Mouse (Mus musculus) small intestine, adult 10 weeks (tissue): ENCODE data around the gene Hbb-bt. TPM values are rescaled to one million over a fixed set of nuclear protein-coding genes. Genes with fewer than 3 reads are reported as not detected.

Experiments used
- polyA plus RNA-seq: library from polyadenylated mRNA; stranded (reverse); fragments of 350-450 nt; fragmentation: Illumina TruSeq; extraction: RNeasy Lipid Tissue Mini Kit (QIAGEN cat#74804); gene quantifications from one replicate; pipeline ENCODE4 v1.2.3, GENCODE M21; 2014; ENCODE audit warnings: low replicate concordance

The Hbb-bt gene
- polyA plus RNA-seq, result 1.4 TPM

DNA sequence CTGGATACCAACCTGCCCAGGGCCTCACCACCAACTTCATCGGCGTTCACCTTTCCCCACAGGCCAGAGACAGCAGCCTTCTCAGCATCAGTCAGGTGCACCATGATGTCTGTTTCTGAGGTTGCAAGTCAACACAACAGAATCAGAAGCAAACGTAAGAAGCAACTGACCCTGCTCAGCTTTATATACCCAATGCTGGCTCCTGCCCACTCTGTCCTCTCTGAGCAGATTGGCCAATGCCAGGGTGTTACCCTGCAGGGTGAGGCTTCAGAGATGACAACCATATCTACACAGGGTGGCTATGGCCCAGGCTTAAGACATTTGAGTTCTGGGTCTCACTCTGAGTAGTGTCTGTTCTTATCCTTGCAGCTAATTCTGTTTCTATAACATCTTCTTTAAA lies at the start of gene Hbb-bt:
Gene Hbb-bt, minus strand, starts transcription at position 231 of the 400 bp plus-strand sequence.

DNA sequence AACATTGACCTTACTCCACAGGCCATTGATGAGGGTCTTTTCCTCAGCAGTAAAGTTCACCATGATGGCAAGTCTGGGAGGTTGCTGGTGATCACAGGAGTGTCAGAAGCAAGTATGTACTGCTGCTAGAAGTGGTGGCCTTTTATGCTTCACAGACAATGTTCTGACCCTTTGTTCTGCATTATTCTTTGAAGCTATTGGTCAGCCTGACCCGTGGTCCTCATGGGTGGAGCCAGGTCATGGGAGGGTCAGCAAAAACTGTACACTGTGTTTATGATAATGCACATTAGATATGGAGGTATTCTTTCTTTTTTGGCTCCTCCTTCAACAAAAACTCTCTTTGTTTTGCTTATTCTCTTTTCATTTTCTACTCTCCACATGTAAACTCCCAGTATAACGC lies 39.3 kb upstream of the Hbb-bt start, which contains the start of gene Hbb-y:
Gene Hbb-y, minus strand, starts transcription at position 127 of the 400 bp plus-strand sequence.

DNA sequence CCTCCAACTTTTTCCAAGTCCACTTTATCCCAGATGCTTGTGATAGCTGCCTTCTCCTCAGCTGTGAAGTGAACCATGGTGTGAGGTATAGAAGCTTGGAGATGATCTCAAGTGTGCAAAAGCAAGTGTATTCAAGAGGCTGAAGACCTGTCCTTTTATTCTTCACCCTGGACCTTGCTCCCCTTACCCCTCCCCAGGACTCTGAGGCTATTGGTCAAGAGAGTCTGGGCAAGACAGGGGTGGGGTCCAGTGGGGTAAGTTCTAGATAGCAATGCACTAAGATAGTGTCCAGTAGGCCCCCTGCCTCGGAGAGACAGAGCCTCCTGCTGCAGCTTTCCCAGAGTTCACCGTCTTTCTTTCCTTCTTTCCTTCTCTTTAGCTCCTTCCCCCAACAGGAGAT lies 29.2 kb upstream of the Hbb-bt start, which contains the start of gene Hbb-bh1:
Gene Hbb-bh1, minus strand, starts transcription at position 131 of the 400 bp plus-strand sequence.

DNA sequence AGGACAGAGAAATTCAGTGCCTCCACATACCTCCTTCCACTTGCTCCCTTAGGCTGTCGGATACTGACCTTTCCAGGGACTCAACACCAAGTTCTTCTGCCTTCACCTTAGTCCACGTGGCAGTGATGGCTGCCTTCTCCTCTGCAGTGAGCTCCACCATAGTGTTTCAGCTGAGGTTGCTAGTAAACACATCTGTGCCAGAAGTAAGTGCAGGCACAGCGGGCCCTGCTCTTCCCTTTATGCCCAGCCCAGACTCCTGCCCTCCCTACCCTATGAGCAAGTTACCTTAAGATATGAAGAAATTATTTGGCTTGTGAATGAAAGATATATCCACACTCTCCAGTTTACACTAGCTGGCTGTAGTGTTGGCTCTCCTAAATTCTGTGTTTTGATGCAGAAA lies 26.5 kb upstream of the Hbb-bt start, which contains the start of gene Hbb-bh2:
Gene Hbb-bh2, minus strand, starts transcription at position 253 of the 400 bp plus-strand sequence.

DNA sequence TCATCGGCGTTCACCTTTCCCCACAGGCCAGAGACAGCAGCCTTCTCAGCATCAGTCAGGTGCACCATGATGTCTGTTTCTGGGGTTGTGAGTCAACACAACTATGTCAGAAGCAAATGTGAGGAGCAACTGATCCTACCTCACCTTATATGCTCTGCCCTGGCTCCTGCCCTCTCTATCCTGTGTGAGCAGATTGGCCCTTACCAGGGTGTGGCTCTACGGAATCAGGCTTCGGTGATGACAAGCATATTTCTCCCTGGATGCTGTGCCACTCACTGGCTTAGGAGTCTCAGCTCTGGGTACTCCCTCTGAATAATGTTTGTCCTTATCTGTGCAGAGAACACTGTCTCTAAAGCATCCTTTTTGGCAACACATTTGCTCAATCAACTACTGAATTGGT lies 14.0 kb upstream of the Hbb-bt start, which contains the start of gene Hbb-bs:
Gene Hbb-bs, minus strand, starts transcription at position 289 of the 400 bp plus-strand sequence.

DNA sequence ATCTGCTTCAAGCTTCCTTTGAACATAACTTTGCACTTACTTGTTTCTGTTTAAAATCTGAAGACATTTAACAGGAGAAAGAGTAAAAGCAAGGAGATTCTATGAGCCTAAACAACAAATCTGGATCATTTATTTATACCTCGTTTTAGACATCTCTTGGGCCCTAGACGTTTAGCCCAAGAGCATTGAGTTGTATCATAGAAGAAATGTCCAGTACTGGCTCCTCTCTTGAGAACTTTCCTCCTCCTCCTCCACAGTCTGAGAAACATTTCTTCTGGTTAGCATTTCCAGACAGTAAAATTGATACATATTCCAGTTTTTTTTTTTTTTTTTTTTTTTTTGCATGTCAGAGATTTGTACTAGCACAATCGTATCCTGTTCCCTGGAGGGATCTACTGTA lies 22.1 kb downstream of the Hbb-bt start, which contains the start of gene Olfr67:
Gene Olfr67, minus strand, starts transcription at position 101 of the 400 bp plus-strand sequence.

DNA sequence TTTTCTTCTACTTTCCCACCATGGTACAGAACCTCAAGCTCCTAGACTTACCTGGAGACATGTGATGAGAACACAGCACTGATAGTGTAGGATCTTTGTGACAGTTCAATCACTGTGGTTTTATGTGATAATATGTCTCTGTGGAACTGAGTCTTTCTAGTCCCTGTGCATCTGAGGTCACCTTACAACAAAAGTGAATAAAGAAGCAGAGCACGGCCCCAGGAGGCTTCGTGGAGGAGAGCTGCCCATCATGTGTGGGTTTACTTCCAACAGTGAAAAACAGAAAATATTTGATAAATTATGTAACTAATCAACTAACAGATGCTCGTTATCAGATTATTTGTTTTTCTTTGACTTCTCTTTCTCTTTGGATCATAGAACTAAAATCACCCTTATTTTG lies 34.2 kb downstream of the Hbb-bt start, which contains the start of gene Olfr68:
Gene Olfr68, minus strand, starts transcription at position 101 of the 400 bp plus-strand sequence.

DNA sequence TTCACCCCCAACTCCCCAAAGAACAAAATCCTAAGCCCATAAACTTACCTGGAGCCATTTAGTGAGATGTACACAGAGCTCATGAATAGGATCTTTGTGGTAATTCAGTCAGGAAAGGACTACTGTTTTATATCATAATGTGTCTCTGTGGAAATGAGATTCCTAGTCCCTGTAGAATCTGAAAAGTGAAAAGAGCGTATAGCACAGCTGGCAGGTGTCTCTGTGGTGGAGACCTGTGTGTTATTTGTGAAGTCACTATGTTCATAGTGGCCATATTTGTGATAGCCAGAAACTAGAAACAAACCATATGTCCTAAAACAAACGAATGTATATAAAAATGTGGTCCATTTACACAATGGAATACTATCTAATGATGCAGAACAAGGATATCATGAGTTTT lies 42.3 kb downstream of the Hbb-bt start, which contains the start of gene Olfr69:
Gene Olfr69, minus strand, starts transcription at position 101 of the 400 bp plus-strand sequence.

Other genes with a start within 250 kb of the Hbb-bt start
- not detected for gene Olfr616, start 244.9 kb downstream of the Hbb-bt start, polyA plus RNA-seq
- not detected for gene Olfr617, start 240.9 kb downstream of the Hbb-bt start, polyA plus RNA-seq
- not detected for gene Olfr618, start 223.9 kb downstream of the Hbb-bt start, polyA plus RNA-seq
- not detected for gene Olfr619, start 213.4 kb downstream of the Hbb-bt start, polyA plus RNA-seq
- not detected for gene Olfr620, start 201.5 kb downstream of the Hbb-bt start, polyA plus RNA-seq
- not detected for gene Olfr622, start 171.3 kb downstream of the Hbb-bt start, polyA plus RNA-seq
- gene Olfr623, start 150.3 kb downstream of the Hbb-bt start, polyA plus RNA-seq, result not detected
- gene Olfr624, start 142.8 kb downstream of the Hbb-bt start, polyA plus RNA-seq, result 0.78 TPM
- not detected for gene Olfr625-ps1, start 131.3 kb downstream of the Hbb-bt start, polyA plus RNA-seq
- gene Olfr243, start 99.3 kb downstream of the Hbb-bt start, polyA plus RNA-seq, result not detected
- gene Olfr628, start 83.6 kb downstream of the Hbb-bt start, polyA plus RNA-seq, result not detected
- gene Olfr629, start 69.1 kb downstream of the Hbb-bt start, polyA plus RNA-seq, result not detected
- not detected for gene Olfr630, start 56.7 kb downstream of the Hbb-bt start, polyA plus RNA-seq
- gene Olfr69, start 42.4 kb downstream of the Hbb-bt start, polyA plus RNA-seq, result not detected
- gene Olfr68, start 34.3 kb downstream of the Hbb-bt start, polyA plus RNA-seq, result not detected
- not detected for gene Olfr67, start 22.2 kb downstream of the Hbb-bt start, polyA plus RNA-seq
- gene Hbb-bs, start 14.1 kb upstream of the Hbb-bt start, polyA plus RNA-seq, result 17.2 TPM
- not detected for gene Hbb-bh2, start 26.5 kb upstream of the Hbb-bt start, polyA plus RNA-seq
- not detected for gene Hbb-bh1, start 29.2 kb upstream of the Hbb-bt start, polyA plus RNA-seq
- gene Hbb-y, start 39.2 kb upstream of the Hbb-bt start, polyA plus RNA-seq, result not detected
- gene Olfr66, start 72.3 kb upstream of the Hbb-bt start, polyA plus RNA-seq, result not detected
- not detected for gene Olfr64, start 80.5 kb upstream of the Hbb-bt start, polyA plus RNA-seq
- gene Olfr65, start 89.5 kb upstream of the Hbb-bt start, polyA plus RNA-seq, result not detected
- not detected for gene Olfr631, start 114.8 kb upstream of the Hbb-bt start, polyA plus RNA-seq
- not detected for gene Olfr632, start 120.4 kb upstream of the Hbb-bt start, polyA plus RNA-seq
- not detected for gene Olfr633, start 130.4 kb upstream of the Hbb-bt start, polyA plus RNA-seq
- not detected for gene Olfr635, start 157.2 kb upstream of the Hbb-bt start, polyA plus RNA-seq
- gene Olfr638, start 184.8 kb upstream of the Hbb-bt start, polyA plus RNA-seq, result not detected
- gene Olfr639, start 203.3 kb upstream of the Hbb-bt start, polyA plus RNA-seq, result not detected
- gene Olfr640, start 211.6 kb upstream of the Hbb-bt start, polyA plus RNA-seq, result not detected
- not detected for gene Olfr641, start 221.4 kb upstream of the Hbb-bt start, polyA plus RNA-seq
- gene Olfr642, start 238.7 kb upstream of the Hbb-bt start, polyA plus RNA-seq, result not detected
- gene 4930516K23Rik, start 247.4 kb upstream of the Hbb-bt start, polyA plus RNA-seq, result not detected